Mouse (Mus musculus): ENCODE measurements around the gene Pxmp2.

The Pxmp2 gene

GRCm38 (mm10) chr5:110230780-110231461 is 55.1 kb downstream of the Pxmp2 start, which contains the start of gene Ankle2:
Gene Ankle2 (plus strand): TSS chr5:110231004.
- DNase-seq (ENCODE audit: low spot score in 2 of 2) = peak; percentile 90 to 92

GRCm38 (mm10) chr5:110230401-110230779 is 55.6 kb downstream of the Pxmp2 start:
- no peak for DNase-seq (ENCODE audit: low spot score in 2 of 2)

- no peak for DNase-seq (ENCODE audit: low spot score in 2 of 2)
These were observed 58.6 kb downstream of the Pxmp2 start for GRCm38 (mm10) chr5:110227336-110227883.

- no peak for DNase-seq (ENCODE audit: low spot score in 2 of 2)
These were observed 60.9 kb downstream of the Pxmp2 start for GRCm38 (mm10) chr5:110225056-110225455.

Measured in frontal cortex, postnatal 36 days (tissue).